Mouse (Mus musculus) embryonic fibroblast, embryonic 13.5 days (primary cell): Measurements from ENCODE around the gene Farp1. TPM values are rescaled to one million over a fixed set of nuclear protein-coding genes. Genes with fewer than 3 reads are reported as not detected.

ENCODE experiments used
- H3K27ac ChIP-seq: 2 replicates; pipeline ENCODE4 v1.5.1; 2012; ENCODE audit warnings: low read length, control low read depth, inconsistent platforms; ENCODE audit not compliant: insufficient read depth
- H3K4me1 ChIP-seq: 2 replicates; pipeline ENCODE4 v1.6.1; 2011; ENCODE audit warnings: low read length; ENCODE audit not compliant: control insufficient read depth, insufficient read depth
- H3K4me3 ChIP-seq: 2 replicates; pipeline ENCODE4 v1.5.1; 2011; ENCODE audit warnings: mild to moderate bottlenecking, control low read depth, low read length; ENCODE audit not compliant: insufficient read depth
- CTCF ChIP-seq: IDR thresholded peaks from 2 replicates; pipeline ENCODE4 v1.5.1; 2011; ENCODE audit warnings: mild to moderate bottlenecking, control low read depth, low read length, moderate library complexity, borderline replicate concordance; ENCODE audit not compliant: insufficient read depth
- POLR2A ChIP-seq: IDR thresholded peaks from 2 replicates; pipeline ENCODE4 v1.6.1; 2011; ENCODE audit warnings: low read depth, mild to moderate bottlenecking, control low read depth, low read length, moderate library complexity
- polyA plus RNA-seq: library from polyadenylated mRNA; stranded (reverse); fragments of >200 nt; gene quantifications from 2 replicates; pipeline ENCODE4 v1.2.4, GENCODE M21; 2011; ENCODE audit warnings: low read depth; ENCODE audit not compliant: missing spikeins, insufficient read length

The Farp1 gene
- polyA plus RNA-seq, 1 experiment: 142 TPM

DNA sequence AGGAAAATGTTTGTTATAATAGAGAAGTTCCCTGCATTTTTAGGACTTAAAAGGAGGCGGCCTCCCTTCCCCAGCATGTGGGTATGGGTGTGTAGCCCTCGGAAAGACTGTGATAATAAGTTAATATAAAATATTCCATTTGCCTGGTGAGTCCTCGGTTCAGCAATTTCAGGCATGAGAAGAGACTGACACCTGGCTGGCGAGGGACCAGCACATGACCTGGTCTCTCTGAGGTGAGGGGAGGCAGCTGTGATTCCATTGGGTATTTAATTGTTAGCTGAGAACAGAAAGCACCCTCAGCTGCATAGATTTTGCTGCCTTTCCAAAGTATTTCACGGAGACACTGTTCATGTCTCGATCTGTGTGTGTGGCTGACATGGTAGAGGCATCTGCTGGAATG lies 117.8 kb downstream of the Farp1 start:
- Histone ChIP-seq H3K27ac (no peak overlapping the region), H3K4me3 (no peak overlapping the region), H3K4me1 (peaks cover 2% of the 10 kb centered on the region)
- TF ChIP-seq CTCF (no peak), POLR2A (no peak)

DNA sequence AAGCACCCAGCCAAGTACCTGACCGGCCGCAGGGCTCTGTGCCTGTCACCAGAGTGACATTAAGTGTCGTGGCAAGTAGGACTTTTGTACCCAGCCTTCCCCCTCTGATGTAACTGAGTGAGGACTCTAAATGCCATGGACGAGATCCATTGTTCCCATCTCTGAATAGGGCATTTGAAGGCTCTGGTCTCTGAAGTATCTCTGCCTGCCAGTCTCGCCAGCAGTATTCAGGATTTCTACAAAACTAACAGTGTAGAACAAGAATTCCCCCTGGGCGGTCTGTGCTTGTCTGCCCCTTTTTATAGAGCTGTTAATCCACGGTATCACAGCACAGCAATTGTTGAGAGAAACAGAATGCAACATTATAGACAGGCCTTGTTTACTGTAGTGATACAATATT lies 118.3 kb downstream of the Farp1 start:
- TF ChIP-seq CTCF (no peak), POLR2A (no peak)
- Histone ChIP-seq H3K4me3 (no peak overlapping the region), H3K4me1 (peaks cover 2% of the 10 kb centered on the region), H3K27ac (no peak overlapping the region)

DNA sequence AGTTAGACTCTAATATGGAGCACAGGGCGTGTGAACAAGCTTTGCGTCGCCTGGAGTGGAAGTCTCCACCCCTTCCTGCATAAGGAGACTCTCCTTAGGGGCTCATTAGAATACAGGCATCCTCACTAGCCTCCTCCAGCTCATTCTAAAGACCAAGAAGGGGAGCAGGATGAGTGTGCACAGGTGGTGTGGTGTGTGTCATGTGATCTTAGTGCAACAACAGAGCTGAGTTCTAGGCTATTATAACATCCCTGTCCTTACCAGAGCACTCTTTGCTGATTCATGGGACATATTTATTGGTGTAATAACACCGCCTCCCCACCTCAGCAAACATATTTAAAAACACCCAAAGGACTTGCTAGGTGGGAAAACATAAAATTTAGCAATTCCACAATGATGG lies 120.2 kb downstream of the Farp1 start:
- no peak for TF ChIP-seq POLR2A
- Histone ChIP-seq H3K4me1 (peaks cover 1% of the 10 kb centered on the region), H3K4me3 (no peak overlapping the region), H3K27ac (no peak overlapping the region)

- no peak for TF ChIP-seq CTCF
- Histone ChIP-seq H3K27ac (no peak overlapping the region), H3K4me3 (no peak overlapping the region), H3K4me1 (no peaks in the 10 kb centered on the region; the same call in 1 of the 2 replicates)
Observed at GRCm38 (mm10) chr14:121158616-121159015, 123.6 kb downstream of the Farp1 start.

- Histone ChIP-seq H3K27ac (no peak overlapping the region), H3K4me3 (no peak overlapping the region), H3K4me1 (no peaks in the 10 kb centered on the region; the same call in 1 of the 2 replicates)
- TF ChIP-seq CTCF: no peak
- TF ChIP-seq POLR2A: no peak
Observed at GRCm38 (mm10) chr14:121162822-121163221, 127.8 kb downstream of the Farp1 start.

DNA sequence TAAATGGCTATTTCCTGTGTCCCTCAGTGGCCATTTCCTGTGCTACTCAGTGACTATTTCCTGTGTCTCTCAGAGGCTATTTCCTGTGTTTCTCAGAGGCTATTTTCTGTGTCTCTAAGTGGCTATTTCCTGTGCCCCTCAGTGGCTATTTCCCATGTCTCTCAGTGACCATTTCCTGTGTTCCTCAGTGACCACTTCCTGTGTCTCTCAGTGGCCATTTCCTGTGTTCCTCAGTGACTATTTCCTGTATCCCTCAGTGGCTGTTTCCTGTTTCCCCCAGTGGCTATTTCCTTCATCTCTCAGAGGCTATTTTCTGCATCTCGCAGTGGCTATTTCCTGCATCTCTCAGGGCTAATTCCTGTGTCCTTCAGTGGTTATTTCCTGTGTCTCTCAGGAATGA lies 129.9 kb downstream of the Farp1 start:
- Histone ChIP-seq H3K27ac (no peak overlapping the region), H3K4me3 (no peak overlapping the region), H3K4me1 (no peaks in the 10 kb centered on the region; the same call in 1 of the 2 replicates)
- no peak for TF ChIP-seq CTCF
- no peak for TF ChIP-seq POLR2A

DNA sequence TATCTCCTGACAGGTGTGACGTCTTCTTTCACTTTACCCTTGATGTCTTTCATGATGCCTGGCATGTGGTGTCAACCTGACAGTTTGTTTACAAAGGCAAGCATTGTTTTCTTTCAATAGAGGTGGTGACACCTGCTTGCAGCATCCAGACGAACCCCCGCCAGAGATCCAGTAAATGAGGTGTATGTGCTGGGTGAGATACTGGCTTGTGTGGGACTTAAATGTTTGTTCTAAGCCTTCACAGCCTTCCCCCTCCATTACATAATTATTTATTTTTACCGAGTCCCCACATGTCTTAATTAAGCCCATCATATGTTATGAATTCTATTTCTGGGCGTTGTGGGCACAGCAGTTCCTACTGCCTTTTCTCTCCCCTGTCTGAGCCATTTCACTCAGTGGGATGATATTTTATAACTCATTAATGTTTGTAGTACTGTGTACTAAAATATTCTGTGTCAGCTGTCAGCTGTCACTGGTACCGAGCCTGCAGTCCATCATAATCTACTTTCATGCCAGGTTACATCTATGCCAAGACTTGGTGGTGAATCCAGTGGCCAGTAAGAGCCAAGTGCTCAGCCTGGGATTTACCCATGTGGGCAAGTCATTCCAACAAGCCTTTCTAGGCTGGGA lies 130.5 kb downstream of the Farp1 start:
- Histone ChIP-seq H3K4me3 (no peak overlapping the region), H3K4me1 (no peaks in the 10 kb centered on the region; the same call in 1 of the 2 replicates), H3K27ac (no peak overlapping the region)
- no peak for TF ChIP-seq POLR2A
- no peak for TF ChIP-seq CTCF

DNA sequence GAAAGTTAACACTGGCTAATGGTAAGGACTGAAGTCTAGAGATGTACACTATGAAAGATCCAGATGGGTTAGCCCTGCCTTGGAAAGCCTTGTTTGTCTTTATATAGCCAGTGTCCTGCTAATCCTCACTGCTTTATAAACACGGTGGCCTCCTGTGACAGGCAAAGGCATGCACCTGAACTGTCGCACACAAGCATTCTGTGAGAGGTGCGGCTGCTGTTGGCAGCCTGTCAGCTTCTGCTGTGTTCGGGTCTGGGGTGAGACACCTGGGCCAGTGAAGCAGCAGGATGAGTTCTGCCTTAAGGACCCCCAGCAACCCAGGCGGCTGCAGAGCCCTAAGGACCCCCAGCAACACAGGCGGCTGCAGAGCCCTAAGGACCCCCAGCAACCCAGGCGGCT lies 131.0 kb downstream of the Farp1 start:
- Histone ChIP-seq H3K4me1 (peaks cover 3% of the 10 kb centered on the region; the same call in 1 of the 2 replicates), H3K27ac (no peak overlapping the region), H3K4me3 (no peak overlapping the region)
- TF ChIP-seq POLR2A (no peak), CTCF (no peak)

GRCm38 (mm10) chr14:121168716-121169115 lies 133.7 kb downstream of the Farp1 start:
- peaks cover 19% of the 10 kb centered on the region for H3K4me1 ChIP-seq
- TF ChIP-seq POLR2A: no peak
- no peak for TF ChIP-seq CTCF
- no peak overlapping the region for H3K4me3 ChIP-seq
- H3K27ac ChIP-seq: no peak overlapping the region

DNA sequence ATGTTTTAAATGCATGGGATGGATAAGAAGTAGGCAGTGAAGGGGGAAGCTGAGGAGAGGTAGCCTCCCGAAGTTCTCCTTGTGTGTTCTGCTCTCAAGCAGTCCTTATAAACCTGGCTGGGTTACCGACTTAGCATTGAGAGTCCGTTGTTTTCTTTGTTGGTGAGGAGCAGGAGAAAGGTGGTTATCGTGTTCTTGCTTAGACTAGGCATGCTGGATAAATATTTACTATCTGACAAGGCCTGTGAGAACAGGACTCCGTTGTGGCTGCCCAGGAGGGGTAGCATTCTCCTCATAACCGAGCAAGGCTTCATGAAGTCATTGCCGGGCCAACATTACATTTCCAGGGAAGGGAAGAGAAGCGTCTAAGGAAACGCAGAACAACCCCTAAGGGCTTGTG lies 135.3 kb downstream of the Farp1 start:
- H3K4me1 ChIP-seq: peaks cover 20% of the 10 kb centered on the region

More for the DNA sequence above, 135.3 kb downstream of the Farp1 start:
- Histone ChIP-seq H3K4me3 (no peak overlapping the region), H3K27ac (no peak overlapping the region)
- TF ChIP-seq POLR2A (no peak), CTCF (no peak)
